Mouse (Mus musculus) lung, adult 18-20 months (tissue): ENCODE data around the gene Vmn1r225.
"Not testable (repeated sequence)": the region's sequence is repeated elsewhere in the genome, so short reads cannot be mapped to it uniquely, and the experiment has no call there.

Experiments
- DNase-seq, 2 experiments: peaks; one replicate each; pipeline ENCODE4 v3.0.0; 2022; ENCODE audit warnings: mixed read lengths in 2 of 2

The Vmn1r225 gene

DNA sequence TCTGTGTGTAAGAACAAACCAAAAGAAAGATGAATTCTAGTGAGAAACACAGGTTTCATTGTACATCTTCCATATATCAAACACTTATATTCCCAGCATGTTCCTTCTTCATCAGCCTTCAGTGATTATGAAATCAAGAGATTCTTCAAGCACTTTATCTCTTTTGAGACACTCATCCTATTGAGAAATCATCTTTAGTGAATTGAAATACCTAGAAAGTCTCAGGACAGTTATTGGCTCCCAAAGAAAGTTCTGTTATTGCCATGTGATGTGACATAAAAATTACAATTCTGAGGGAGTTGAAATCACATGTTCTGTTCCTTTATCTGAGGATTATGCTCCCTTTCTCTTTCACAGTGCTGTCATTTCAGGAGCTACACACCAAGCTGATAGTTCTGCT, at the start of gene Vmn1r225:
Vmn1r225 (plus strand) TSS at position 301 of the 400 bp plus-strand sequence.
- DNase-seq, result no peak

DNA sequence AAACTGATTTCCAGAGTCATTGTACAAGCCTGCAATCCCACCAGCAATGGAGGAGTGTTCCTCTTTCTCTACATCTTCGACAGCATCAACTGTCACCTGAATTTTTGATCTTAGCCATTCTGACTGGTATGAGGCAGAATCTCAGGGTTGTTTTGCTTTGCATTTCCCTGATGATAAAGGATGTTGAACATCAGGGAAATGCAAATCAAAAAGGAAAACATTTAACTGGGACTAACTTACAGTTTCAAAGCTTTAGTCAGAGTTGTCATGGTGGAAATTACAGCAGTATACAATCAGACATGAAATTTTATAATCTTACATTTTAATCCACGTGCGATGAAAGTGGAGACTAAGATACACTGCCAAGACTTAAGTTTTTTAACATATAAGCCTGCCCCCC, 24.6 kb upstream of the Vmn1r225 start:
- DNase-seq, result no peak

DNA sequence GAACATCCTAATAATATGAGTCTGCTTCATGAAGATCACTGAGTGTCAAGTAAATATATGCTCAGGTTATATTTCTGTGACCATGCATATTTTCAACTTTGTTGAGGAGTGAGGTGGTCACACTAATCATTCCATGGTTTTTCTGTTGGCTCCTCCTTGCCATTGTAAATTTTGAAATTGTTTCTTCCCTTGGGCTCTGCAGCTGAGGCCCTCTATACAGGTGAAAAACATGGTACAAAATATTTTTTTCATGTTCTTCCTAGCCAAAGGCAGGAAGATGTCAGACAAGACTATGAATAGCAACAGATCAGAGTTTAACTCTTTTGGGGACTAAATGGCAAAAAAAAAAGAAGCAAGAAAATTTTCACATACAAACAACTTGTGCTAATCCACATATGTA, 16.7 kb upstream of the Vmn1r225 start, which contains the start of gene Vmn2r108:
Vmn2r108 (minus strand) TSS at position 101 of the 400 bp plus-strand sequence.
- no peak for DNase-seq

DNA sequence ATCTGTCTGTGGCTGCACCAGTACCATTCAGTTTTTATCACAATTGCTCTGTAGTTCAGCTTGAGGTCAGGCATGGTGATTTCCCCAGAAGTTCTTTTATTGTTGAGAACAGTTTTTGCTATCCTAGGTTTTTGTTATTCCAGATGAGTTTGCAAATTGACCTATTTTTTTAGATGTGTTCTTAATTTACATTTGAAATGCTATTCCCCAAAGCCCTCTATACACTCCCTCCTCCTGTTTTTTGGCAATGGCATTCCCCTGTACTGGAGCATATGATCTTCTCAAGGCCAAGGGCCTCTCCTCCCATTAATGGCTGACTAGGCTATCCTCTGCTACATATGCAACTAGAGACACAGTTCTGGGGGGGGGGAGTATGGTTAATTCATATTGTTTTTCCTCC, 10.3 kb downstream of the Vmn1r225 start:
- not testable (repeated sequence) for DNase-seq
